Mouse (Mus musculus): ENCODE measurements at regions not wholly inside any gene's neighbourhood (a gene's known extent, or its start where the extent isn't known, plus 50 kb on each side); places are given as distances from the start of the nearest gene placed in this dataset.

- H3K4me2 ChIP-seq, result no peak overlapping the region
- ATAC-seq (ENCODE audit: insufficient number of reproducible peaks, low FRiP score, low TSS enrichment, low read depth), result no peak
- WGBS, result 81% methylated on average over 5 of the region's 5 CpGs
Observed at GRCm38 (mm10) chr16:76549628-76550027, 176.0 kb upstream of the Nrip1 start.

GRCm38 (mm10) chr16:76547087-76547486 lies 173.5 kb upstream of the Nrip1 start:
- Histone ChIP-seq H3K4me2 (no peak overlapping the region), H3K4me3 (no peak overlapping the region), H3K9me3 (no peaks in the 10 kb centered on the region), H3K9ac (no peak overlapping the region), H3K27me3 (no peaks in the 10 kb centered on the region), H3K36me3 (no peaks in the 10 kb centered on the region), H3K27ac (no peak overlapping the region), H3K4me1 (no peaks in the 10 kb centered on the region)
- no peak for ATAC-seq (ENCODE audit: insufficient number of reproducible peaks, low FRiP score, low TSS enrichment, low read depth)
- 86% methylated on average over 4 of the region's 4 CpGs for WGBS

More at GRCm38 (mm10) chr16:76549628-76550027, 176.0 kb upstream of the Nrip1 start:
- Histone ChIP-seq H3K9me3 (no peaks in the 10 kb centered on the region), H3K36me3 (no peaks in the 10 kb centered on the region), H3K9ac (no peak overlapping the region), H3K4me3 (no peak overlapping the region), H3K4me1 (no peaks in the 10 kb centered on the region), H3K27me3 (no peaks in the 10 kb centered on the region), H3K27ac (no peak overlapping the region)

- Histone ChIP-seq H3K9me3 (no peaks in the 10 kb centered on the region), H3K9ac (no peak overlapping the region), H3K4me1 (no peaks in the 10 kb centered on the region), H3K27me3 (no peaks in the 10 kb centered on the region), H3K36me3 (no peaks in the 10 kb centered on the region), H3K4me3 (no peak overlapping the region), H3K4me2 (no peak overlapping the region), H3K27ac (no peak overlapping the region)
- ATAC-seq (ENCODE audit: insufficient number of reproducible peaks, low FRiP score, low TSS enrichment, low read depth), result no peak
- WGBS, result 91% methylated on average over 2 of the region's 2 CpGs
Observed at GRCm38 (mm10) chr16:76546632-76547031, 173.0 kb upstream of the Nrip1 start.

GRCm38 (mm10) chr16:76545942-76546341 lies 172.3 kb upstream of the Nrip1 start:
- H3K9me3 ChIP-seq, result no peaks in the 10 kb centered on the region
- no peak for ATAC-seq (ENCODE audit: insufficient number of reproducible peaks, low FRiP score, low TSS enrichment, low read depth)
- no peak overlapping the region for H3K9ac ChIP-seq
- H3K4me1 ChIP-seq, result no peaks in the 10 kb centered on the region
- no peaks in the 10 kb centered on the region for H3K36me3 ChIP-seq
- no peaks in the 10 kb centered on the region for H3K27me3 ChIP-seq
- WGBS, result 76% methylated on average over 2 of the region's 2 CpGs
- H3K27ac ChIP-seq, result no peak overlapping the region
- no peak overlapping the region for H3K4me3 ChIP-seq
- no peak overlapping the region for H3K4me2 ChIP-seq

- Histone ChIP-seq H3K9me3 (no peaks in the 10 kb centered on the region), H3K36me3 (no peaks in the 10 kb centered on the region), H3K27ac (no peak overlapping the region), H3K27me3 (no peaks in the 10 kb centered on the region), H3K4me3 (no peak overlapping the region), H3K9ac (no peak overlapping the region), H3K4me2 (no peak overlapping the region), H3K4me1 (no peaks in the 10 kb centered on the region)
- no peak for ATAC-seq (ENCODE audit: insufficient number of reproducible peaks, low FRiP score, low TSS enrichment, low read depth)
- WGBS, result 75% methylated on average over 4 of the region's 4 CpGs
Observed at GRCm38 (mm10) chr16:76544972-76545371, 171.3 kb upstream of the Nrip1 start.

- no peaks in the 10 kb centered on the region for H3K27me3 ChIP-seq
- 45% methylated on average over 5 of the region's 5 CpGs for WGBS
- no peak overlapping the region for H3K4me3 ChIP-seq
- H3K27ac ChIP-seq, result no peak overlapping the region
- no peak for ATAC-seq (ENCODE audit: insufficient number of reproducible peaks, low FRiP score, low TSS enrichment, low read depth)
- no peak overlapping the region for H3K9ac ChIP-seq
- H3K36me3 ChIP-seq, result no peaks in the 10 kb centered on the region
- no peak overlapping the region for H3K4me2 ChIP-seq
- H3K9me3 ChIP-seq, result no peaks in the 10 kb centered on the region
- H3K4me1 ChIP-seq, result peaks cover 3% of the 10 kb centered on the region; the same call in 1 of the 2 replicates
Observed at GRCm38 (mm10) chr16:76540964-76541363, 167.3 kb upstream of the Nrip1 start.

GRCm38 (mm10) chr16:76540328-76540923 lies 166.8 kb upstream of the Nrip1 start:
- Histone ChIP-seq H3K4me1 (peaks cover 3% of the 10 kb centered on the region; the same call in 1 of the 2 replicates), H3K27ac (no peak overlapping the region), H3K4me2 (no peak overlapping the region), H3K9me3 (no peaks in the 10 kb centered on the region), H3K27me3 (no peaks in the 10 kb centered on the region), H3K9ac (no peak overlapping the region), H3K36me3 (no peaks in the 10 kb centered on the region), H3K4me3 (no peak overlapping the region)
- WGBS, result 50% methylated on average over 8 of the region's 8 CpGs
- no peak for ATAC-seq (ENCODE audit: insufficient number of reproducible peaks, low FRiP score, low TSS enrichment, low read depth)

GRCm38 (mm10) chr16:76539669-76540068 lies 166.0 kb upstream of the Nrip1 start:
- no peaks in the 10 kb centered on the region for H3K36me3 ChIP-seq
- H3K27ac ChIP-seq, result no peak overlapping the region
- no peaks in the 10 kb centered on the region for H3K9me3 ChIP-seq
- H3K4me2 ChIP-seq, result no peak overlapping the region
- 15% methylated on average over 6 of the region's 6 CpGs for WGBS
- H3K27me3 ChIP-seq, result no peaks in the 10 kb centered on the region
- no peak overlapping the region for H3K4me3 ChIP-seq
- peaks cover 3% of the 10 kb centered on the region; the same call in 1 of the 2 replicates for H3K4me1 ChIP-seq
- H3K9ac ChIP-seq, result no peak overlapping the region
- no peak for ATAC-seq (ENCODE audit: insufficient number of reproducible peaks, low FRiP score, low TSS enrichment, low read depth)

GRCm38 (mm10) chr16:76537871-76538270 lies 164.2 kb upstream of the Nrip1 start:
- WGBS, result 75% methylated on average over 11 of the region's 11 CpGs
- Histone ChIP-seq H3K36me3 (no peaks in the 10 kb centered on the region), H3K4me1 (peaks cover 3% of the 10 kb centered on the region; the same call in 1 of the 2 replicates), H3K4me3 (no peak overlapping the region), H3K4me2 (no peak overlapping the region), H3K27me3 (no peaks in the 10 kb centered on the region), H3K9ac (no peak overlapping the region), H3K9me3 (no peaks in the 10 kb centered on the region), H3K27ac (no peak overlapping the region)
- ATAC-seq (ENCODE audit: insufficient number of reproducible peaks, low FRiP score, low TSS enrichment, low read depth), result no peak

- Histone ChIP-seq H3K9ac (no peak overlapping the region), H3K27me3 (no peaks in the 10 kb centered on the region), H3K4me2 (no peak overlapping the region), H3K27ac (no peak overlapping the region), H3K36me3 (no peaks in the 10 kb centered on the region), H3K4me3 (no peak overlapping the region), H3K4me1 (no peaks in the 10 kb centered on the region), H3K9me3 (no peaks in the 10 kb centered on the region)
- ATAC-seq (ENCODE audit: insufficient number of reproducible peaks, low FRiP score, low TSS enrichment, low read depth), result no peak
- 74% methylated on average over 8 of the region's 8 CpGs for WGBS
Observed at GRCm38 (mm10) chr16:76532928-76533217, 159.2 kb upstream of the Nrip1 start.

- Histone ChIP-seq H3K4me2 (no peak overlapping the region), H3K9me3 (no peaks in the 10 kb centered on the region), H3K27me3 (no peaks in the 10 kb centered on the region), H3K4me1 (no peaks in the 10 kb centered on the region), H3K9ac (no peak overlapping the region), H3K27ac (no peak overlapping the region), H3K4me3 (no peak overlapping the region), H3K36me3 (no peaks in the 10 kb centered on the region)
- ATAC-seq (ENCODE audit: insufficient number of reproducible peaks, low FRiP score, low TSS enrichment, low read depth), result no peak
- 53% methylated on average over 19 of the region's 19 CpGs for WGBS
Observed at GRCm38 (mm10) chr16:76532142-76532927, 158.7 kb upstream of the Nrip1 start.

- Histone ChIP-seq H3K4me2 (no peak overlapping the region), H3K9me3 (no peaks in the 10 kb centered on the region), H3K9ac (no peak overlapping the region), H3K4me1 (no peaks in the 10 kb centered on the region), H3K4me3 (no peak overlapping the region), H3K27me3 (no peaks in the 10 kb centered on the region), H3K27ac (no peak overlapping the region), H3K36me3 (no peaks in the 10 kb centered on the region)
- WGBS, result 88% methylated on average over 3 of the region's 3 CpGs
- no peak for ATAC-seq (ENCODE audit: insufficient number of reproducible peaks, low FRiP score, low TSS enrichment, low read depth)
Observed at GRCm38 (mm10) chr16:76530886-76531285, 157.3 kb upstream of the Nrip1 start.

Data from limb, embryonic 15.5 days (tissue).